ENCODE assay signal across 12 mouse cellular contexts in the genomic region with DNA sequence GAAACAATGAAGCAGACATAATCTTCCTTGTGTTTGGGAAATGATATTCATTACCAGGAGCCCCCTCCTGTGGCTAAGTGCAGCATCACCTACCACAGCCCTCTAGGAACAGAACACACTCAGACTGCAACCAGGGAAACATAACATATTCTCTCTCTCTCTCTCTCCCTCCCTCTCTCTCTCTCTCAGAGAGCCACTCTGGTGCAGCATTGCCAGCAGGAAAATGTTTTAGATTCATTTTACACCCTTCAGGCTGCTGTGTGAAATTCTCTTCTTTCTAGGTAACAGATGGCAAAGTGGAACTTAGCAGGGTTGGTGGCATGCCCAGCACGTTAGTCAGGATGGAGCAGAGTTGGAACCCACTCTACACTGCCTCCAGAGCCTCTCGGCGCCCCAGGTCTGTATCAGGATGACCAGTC. TPM values are rescaled to one million over a fixed set of nuclear protein-coding genes. Genes with fewer than 3 reads are reported as not detected.
DNase-seq lines count a peak whose midpoint lies in the region; ATAC-seq lines count a peak whose summit lies in the region.
"Had no signal": no experiment of that assay in that cellular context is flagged by ENCODE, and none has a peak within 500 bp of the region (broad histone marks: within the 10 kb centered on the region; RNA-seq: fewer than 3 reads in every experiment).

No protein-coding gene starts in this region.

- 61% methylated on average over 3 of the region's 3 CpGs for WGBS in neural tube, embryonic 13.5 days

- H3K9me3 ChIP-seq in neural tube, embryonic 13.5 days: 0 out of 2 replicates have a peak, but pooled peaks cover 3% of the 10 kb centered on the region
- H3K9me3 ChIP-seq: heart, embryonic 13.5 days; limb, embryonic 13.5 days had no signal

- 0 out of 2 replicates have a peak, but pooled peaks cover 11% of the 10 kb centered on the region for H3K4me1 ChIP-seq in neural tube, embryonic 13.5 days (replicated peaks)

- H3K9ac ChIP-seq in neural tube, embryonic 13.5 days: no peak overlapping the region
- H3K9ac ChIP-seq: heart, embryonic 13.5 days; limb, embryonic 13.5 days had no signal

- H3K27me3 ChIP-seq in neural tube, embryonic 13.5 days: no peaks in the 10 kb centered on the region
- H3K27me3 ChIP-seq: heart, embryonic 13.5 days; limb, embryonic 13.5 days had no signal

- no peak for ATAC-seq in CD4-positive, CD25-positive, alpha-beta regulatory T cell, adult 4 months
- no peak for ATAC-seq in neural tube, embryonic 13.5 days (ENCODE audit: low read depth)

- H3K4me2 ChIP-seq in neural tube, embryonic 13.5 days: no peak overlapping the region
- H3K4me2 ChIP-seq: limb, embryonic 13.5 days had no signal

- no peaks in the 10 kb centered on the region for H3K36me3 ChIP-seq in neural tube, embryonic 13.5 days
- H3K36me3 ChIP-seq: heart, embryonic 13.5 days; limb, embryonic 13.5 days had no signal

- 0 out of 2 replicates have a peak overlapping the region, but pooled peaks have one; percentile 23 for H3K27ac ChIP-seq in neural tube, embryonic 13.5 days (replicated peaks)
- H3K27ac ChIP-seq: limb, embryonic 13.5 days had no signal

- DNase-seq in CD4-positive, CD25-positive, alpha-beta regulatory T cell, adult 2 months (ENCODE audit: low read depth, low spot score): peak; percentile 46
- DNase-seq in neural tube, embryonic 10.5 days (ENCODE audit: extremely low spot score, low spot score): no peak
- DNase-seq in layer of hippocampus, adult 8-10 months (ENCODE audit: low spot score in 2 of 2): peak; percentile 53 to 56
- DNase-seq in telencephalon, adult 2 months (ENCODE audit: low read depth, low spot score): peak; percentile 84
- no peak for DNase-seq in gastrocnemius, adult 18-20 months (ENCODE audit: low spot score)
- DNase-seq in embryo, embryonic 10.5 days (ENCODE audit: low spot score): no peak
- DNase-seq: midbrain, embryonic 14.5 days had no signal

- H3K4me3 ChIP-seq in neural tube, embryonic 13.5 days: no peak overlapping the region
- H3K4me3 ChIP-seq: heart, embryonic 13.5 days; limb, embryonic 13.5 days had no signal

RNA-seq across cellular contexts. Expression of a gene that starts 22.7 kb away (rescaled TPM):
- polyA plus RNA-seq in CD4-positive, CD25-positive, alpha-beta regulatory T cell, adult 4 months (2017; shearing (Covaris generic)): under 1 TPM in 1 of 2 experiments, not detected in 1; 0.20 TPM
- 4.3 and 5.5 TPM in 2 replicates for polyA plus RNA-seq in neural tube, embryonic 13.5 days (2015; fragmentation: Nextera tagmentation; extraction: Ambion mirVana)
- total RNA-seq in layer of hippocampus, adult 8-10 months (2022): 1 to 10 TPM; 1.6 to 3.1 (median 2.5) TPM
- 1 to 10 TPM; 2.6 to 2.9 TPM for total RNA-seq in gastrocnemius, adult 18-20 months (2021)
- polyA plus RNA-seq: activated CD4-positive, CD25-positive, alpha-beta regulatory T cell, adult 4 months had no signal

RNA-seq across cellular contexts. Expression of a gene that starts 42.0 kb away (rescaled TPM):
- 10 to 100 TPM; 10.7 to 11.3 TPM for polyA plus RNA-seq in CD4-positive, CD25-positive, alpha-beta regulatory T cell, adult 4 months (2017; shearing (Covaris generic))
- 2.8 and 3.0 TPM in 2 replicates for polyA plus RNA-seq in neural tube, embryonic 13.5 days (2015; fragmentation: Nextera tagmentation; extraction: Ambion mirVana)
- 10 to 100 TPM; 33.2 to 34.0 (median 33.8) TPM for total RNA-seq in layer of hippocampus, adult 8-10 months (2022)
- total RNA-seq in gastrocnemius, adult 18-20 months (2021): 10 to 100 TPM; 10.4 to 11.5 TPM

Comparison
In these comparisons a context has a peak if more than half of its experiments do, and no peak if none do; other contexts are left out.
1. DNase-seq: peak in CD4-positive, CD25-positive, alpha-beta regulatory T cell, adult 2 months (single experiment), layer of hippocampus, adult 8-10 months (2 of 2) and telencephalon, adult 2 months (single experiment); none in neural tube, embryonic 10.5 days (single experiment), gastrocnemius, adult 18-20 months (single experiment) and embryo, embryonic 10.5 days (single experiment).